Mouse (Mus musculus) c-Kit-positive CD71-negative TER-119-negative erythroid progenitor cells, embryonic 14.5 days (primary cell): Measurements from ENCODE around the gene Hs3st4.

Experiments
- DNase-seq: peaks from one replicate; pipeline ENCODE4 v3.0.0-alpha.2; 2013; ENCODE audit warnings: low read depth

The Hs3st4 gene

GRCm38 (mm10) chr7:124136133-124136532 lies 153.5 kb downstream of the Hs3st4 start:
- no peak for DNase-seq

GRCm38 (mm10) chr7:124141229-124141628 lies 158.6 kb downstream of the Hs3st4 start:
- DNase-seq: no peak

- DNase-seq: no peak
Observed at GRCm38 (mm10) chr7:124150901-124151300, 168.2 kb downstream of the Hs3st4 start.

DNA sequence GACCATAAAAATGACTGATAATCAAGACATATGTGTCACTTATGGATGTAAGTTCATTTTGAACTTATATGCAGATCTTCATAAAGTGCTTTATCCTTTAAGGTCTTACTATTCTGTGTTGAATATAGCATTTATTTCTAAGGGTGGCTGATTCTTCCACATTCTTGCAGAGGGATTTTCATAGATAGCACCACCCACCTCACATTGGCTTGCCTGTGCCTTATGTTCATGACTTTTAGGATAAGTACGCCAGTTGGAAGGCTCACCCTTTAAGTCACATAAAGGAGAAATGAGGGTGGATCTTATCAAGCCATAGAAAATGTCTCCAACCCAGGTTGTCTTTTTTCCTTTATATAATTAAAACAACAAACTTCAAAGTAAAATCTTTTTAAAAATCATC lies 180.6 kb downstream of the Hs3st4 start:
- no peak for DNase-seq

- no peak for DNase-seq
Observed at GRCm38 (mm10) chr7:124166229-124166628, 183.6 kb downstream of the Hs3st4 start.

DNA sequence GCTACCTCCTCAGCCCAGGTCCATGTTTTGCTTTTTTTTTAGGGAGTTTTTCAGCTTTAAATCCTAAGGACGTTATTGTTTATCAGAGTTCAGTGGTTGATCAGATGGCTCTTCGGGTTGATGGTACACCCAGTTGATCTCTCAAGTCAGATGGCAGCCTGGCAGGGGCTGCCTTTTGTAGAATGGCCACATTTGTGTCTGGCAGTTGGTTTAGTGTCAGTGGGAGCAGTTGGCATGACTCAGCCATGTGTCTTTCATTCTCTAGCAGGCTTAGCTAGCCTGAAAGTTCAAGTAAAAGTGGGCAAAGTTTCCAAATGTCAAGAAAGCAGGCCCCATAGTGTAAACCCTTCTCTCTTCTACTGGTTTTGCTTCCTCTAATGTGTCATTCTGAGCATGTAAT lies 186.1 kb downstream of the Hs3st4 start:
- no peak for DNase-seq

- DNase-seq: no peak
Observed at GRCm38 (mm10) chr7:124170001-124170400, 187.3 kb downstream of the Hs3st4 start.

- no peak for DNase-seq
Observed at GRCm38 (mm10) chr7:124171992-124172391, 189.3 kb downstream of the Hs3st4 start.

DNA sequence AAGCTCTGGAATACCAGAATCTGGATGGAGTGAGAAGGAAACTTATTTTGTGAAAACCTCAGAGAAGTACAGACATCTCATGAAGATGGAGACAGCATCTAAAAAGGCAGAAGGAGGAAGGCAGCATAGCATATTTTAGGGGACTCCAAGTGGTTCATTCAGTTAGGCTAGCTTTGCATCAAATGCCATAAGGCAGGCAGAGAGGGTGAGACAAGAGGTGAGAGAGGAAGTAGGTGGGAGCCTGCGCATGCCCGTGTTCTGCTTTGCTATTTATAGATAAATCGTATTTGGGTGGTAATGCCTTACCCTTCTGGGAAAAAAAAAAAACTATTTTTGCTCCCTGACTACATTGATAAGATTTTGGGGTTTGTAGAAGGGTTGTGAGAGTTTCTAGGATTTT lies 198.3 kb downstream of the Hs3st4 start:
- DNase-seq: no peak

- DNase-seq: no peak
Observed at GRCm38 (mm10) chr7:124184693-124185092, 202.0 kb downstream of the Hs3st4 start.

DNA sequence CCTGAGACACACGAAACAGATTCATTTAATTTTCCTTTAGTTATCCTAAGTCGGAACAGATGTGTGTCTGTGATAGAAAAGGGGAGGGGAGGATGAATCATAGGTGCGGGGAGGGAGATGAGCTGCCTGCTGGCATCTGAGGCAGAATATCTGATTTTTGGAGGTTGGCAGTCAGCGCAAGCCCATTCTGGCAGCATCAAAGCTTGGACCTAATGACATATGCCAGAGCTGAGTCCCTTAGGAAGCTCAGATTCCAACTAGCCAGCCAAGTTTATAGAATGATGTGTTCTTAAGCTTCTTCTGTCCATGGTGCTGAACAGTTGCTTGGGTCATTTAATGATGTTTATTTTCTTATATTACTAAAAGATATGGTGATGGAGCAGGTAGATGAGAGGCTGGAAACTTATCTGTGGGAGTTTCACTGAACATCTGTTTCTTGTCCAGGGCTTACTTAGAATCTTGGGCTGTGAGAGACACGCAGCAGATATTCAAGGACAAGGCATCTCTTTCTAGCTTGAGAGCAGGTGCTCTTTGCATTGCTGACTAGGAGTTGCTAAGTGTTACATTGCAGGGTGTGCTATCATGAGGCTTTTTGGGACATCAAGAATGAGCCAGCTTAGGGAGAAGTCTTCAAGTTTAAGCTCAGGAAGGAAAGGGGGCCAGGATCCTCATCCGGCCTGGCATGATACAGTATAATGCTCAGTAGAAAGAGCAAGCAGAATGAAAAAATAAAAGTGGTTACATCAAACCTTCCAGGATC lies 216.3 kb downstream of the Hs3st4 start:
- DNase-seq: no peak

- DNase-seq: no peak
Observed at GRCm38 (mm10) chr7:124216921-124217320, 234.3 kb downstream of the Hs3st4 start.

- DNase-seq: no peak
Observed at GRCm38 (mm10) chr7:124220556-124220955, 237.9 kb downstream of the Hs3st4 start.

DNA sequence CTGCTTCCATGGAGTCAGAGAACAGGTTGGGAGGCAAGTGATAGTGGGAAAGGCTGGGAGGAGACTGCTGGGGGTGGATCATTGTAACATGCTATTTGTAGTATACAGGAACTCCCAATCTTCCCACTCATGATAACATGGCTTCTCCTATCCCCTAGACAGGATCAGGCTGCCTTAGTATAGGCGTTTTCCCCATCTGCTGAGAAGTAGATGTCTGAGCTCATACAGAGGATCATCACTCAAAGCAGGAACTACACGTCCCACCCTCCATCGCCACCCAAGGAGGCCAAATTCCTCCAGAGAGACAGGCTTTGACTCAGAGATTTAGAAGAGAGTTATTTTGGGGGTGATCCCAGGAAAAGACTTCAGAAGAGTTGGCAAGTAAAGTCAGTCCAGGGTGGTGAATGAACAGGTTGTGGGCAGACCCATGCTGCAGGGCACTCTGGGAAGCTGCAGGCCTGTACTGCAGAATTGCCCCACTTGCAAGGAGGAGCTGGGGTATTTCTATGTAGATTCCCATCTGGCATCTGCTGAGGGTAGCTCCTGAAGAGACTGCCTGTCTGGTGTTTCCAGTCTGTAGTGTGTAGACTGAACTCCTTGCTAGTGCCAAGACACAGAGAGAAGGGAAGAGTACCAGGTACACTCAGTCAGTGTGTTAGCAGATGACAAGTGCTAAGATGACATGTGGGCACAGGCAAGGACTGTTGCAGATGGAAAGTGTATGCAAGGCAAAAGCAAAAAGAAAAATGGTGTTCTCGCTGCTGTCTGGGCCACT lies 255.4 kb downstream of the Hs3st4 start:
- no peak for DNase-seq

DNA sequence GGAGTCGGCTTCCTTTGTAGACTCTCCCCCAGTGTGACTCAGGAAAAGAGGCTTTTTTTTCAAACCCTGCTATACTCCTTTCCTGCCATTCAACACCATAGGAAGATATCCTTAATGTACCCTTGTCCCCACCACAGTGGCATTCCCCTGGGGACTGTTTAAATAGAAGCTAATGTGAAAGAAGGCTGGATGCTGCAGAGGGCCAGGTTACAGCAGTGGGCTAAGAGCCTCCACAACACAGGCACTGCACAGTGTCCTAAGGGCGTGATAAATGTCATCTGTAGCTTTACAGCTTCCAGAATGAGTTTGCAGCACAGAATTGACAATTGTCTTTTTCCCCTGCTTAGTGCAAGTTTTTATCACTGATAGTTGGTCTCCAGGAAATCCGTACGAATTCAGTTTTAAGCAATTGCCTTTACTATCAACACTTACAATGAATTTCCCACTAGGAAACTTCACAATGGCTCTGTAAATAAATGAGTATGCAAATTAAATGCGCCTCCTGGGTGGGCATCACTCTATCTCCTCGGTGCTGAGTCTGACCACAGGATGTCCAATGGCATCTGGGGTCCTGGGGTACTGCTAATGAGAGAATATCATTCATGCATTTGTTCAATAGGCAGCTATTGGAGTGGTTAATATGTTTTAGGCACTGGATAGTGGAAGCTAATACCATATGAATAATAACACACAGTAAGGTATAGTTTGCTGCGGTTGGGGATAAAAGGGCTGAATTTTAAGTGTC lies 257.4 kb downstream of the Hs3st4 start:
- no peak for DNase-seq

DNA sequence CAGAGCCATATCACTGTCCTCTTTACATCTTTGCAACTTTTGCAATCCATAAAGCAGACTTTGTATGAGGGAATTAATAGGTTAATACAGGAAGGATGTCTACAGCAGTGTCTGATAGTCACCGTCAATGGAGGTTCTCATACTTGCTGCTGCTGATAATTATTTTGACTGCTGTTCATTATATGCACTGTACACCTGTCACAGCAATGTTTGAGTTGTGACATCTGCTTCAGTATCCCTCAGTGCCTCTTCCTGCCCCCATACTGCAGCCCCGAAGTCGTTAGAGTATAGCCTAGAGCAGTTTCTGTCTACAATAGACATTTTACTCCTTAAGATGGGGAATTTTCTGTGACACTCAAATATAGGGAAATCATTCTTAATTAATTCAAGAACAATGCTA lies 267.2 kb downstream of the Hs3st4 start:
- DNase-seq: no peak

- no peak for DNase-seq
Observed at GRCm38 (mm10) chr7:124250566-124250965, 267.9 kb downstream of the Hs3st4 start.

DNA sequence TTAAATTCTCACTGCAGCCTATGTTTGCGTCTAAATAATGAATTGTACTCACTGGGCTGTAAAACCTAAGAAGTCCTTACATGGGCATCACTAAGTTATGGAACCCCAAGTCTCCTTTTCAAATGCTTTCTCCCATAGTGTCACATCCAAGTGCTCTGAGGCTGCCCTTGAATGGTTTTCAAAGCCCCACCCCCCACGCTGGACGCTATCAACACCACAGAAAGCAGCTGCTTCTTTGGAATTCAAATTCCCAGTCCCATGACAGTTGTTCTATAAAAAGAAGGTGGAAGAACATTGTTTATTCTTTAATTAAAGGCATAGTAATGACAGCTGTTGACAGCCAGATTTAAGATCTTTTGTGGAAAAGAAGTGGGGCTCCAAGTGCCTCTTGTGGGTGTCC lies 275.8 kb downstream of the Hs3st4 start:
- DNase-seq: no peak

DNA sequence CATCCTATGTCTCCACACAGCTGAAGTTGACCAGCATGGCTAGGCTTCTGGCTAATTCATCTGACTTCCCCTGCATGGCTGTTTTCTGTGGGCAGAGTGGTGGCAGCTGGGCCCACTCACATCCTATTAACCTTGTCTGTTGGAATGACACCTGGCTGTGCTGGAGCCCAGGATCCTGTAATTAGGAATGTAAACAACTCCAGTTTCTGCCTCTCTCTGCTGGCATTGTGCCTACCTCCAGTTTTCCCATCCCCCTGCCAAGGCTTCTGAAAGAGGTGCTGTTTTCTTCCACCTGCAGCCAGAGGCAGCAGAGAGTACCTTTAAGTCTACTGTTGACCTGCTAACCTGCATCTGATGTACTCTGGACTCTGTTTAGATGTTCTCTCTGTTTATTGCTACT lies 288.1 kb downstream of the Hs3st4 start:
- no peak for DNase-seq

- DNase-seq: no peak
Observed at GRCm38 (mm10) chr7:124289873-124290272, 307.2 kb downstream of the Hs3st4 start.

- DNase-seq: no peak
Observed at GRCm38 (mm10) chr7:124319451-124319850, 336.8 kb downstream of the Hs3st4 start.

DNA sequence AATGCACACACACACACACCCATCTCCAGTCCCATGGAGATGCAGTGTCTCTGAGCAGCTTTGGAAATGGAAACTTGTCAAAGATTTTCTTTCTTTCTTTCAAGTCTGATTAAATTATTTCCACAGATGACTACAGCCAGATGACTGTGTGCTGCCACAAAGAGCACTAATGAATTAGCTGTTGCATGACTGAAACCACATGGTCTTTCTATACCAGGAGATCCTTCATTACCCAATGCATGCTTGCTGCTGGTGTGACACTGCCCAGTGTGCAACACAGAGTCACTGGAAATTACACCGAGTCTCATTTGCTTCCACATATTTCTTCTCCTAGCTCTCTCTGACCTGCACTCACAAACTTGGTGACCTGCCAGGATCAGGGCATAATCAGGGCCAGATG lies 353.0 kb downstream of the Hs3st4 start:
- DNase-seq: no peak

DNA sequence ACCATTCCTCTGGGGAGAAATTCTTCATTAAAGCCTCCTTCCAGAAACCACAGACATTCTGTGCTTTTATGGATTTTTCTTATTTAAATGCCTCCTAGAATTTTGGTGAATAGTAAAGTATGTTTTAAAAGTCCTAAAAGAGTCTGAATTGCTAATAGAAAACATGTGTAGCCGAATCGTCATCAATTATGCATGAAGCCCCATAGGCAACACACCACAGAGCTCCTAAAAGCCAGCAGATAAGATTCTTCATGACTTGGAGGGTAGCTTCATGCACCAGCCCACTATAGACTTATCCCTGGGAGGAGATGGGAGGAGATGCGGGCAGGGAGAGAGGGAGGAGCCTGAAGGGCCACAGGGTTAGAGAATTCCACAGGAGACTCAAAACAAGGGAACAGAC lies 358.8 kb downstream of the Hs3st4 start:
- DNase-seq: no peak
